Mouse (Mus musculus): ENCODE data around the gene Dyrk3. TPM values are rescaled to one million over a fixed set of nuclear protein-coding genes. Genes with fewer than 3 reads are reported as not detected.

Gene Dyrk3
- polyA plus RNA-seq, 1 experiment = 0.65 TPM

- Histone ChIP-seq H3K36me3 (ENCODE audit: control insufficient read depth, insufficient read depth, low read length) (peaks cover 15% of the 10 kb centered on the region), H3K27ac (ENCODE audit: insufficient read depth, low read depth, low read length) (no peak overlapping the region), H3K27me3 (ENCODE audit: control insufficient read depth, insufficient read depth, low read length) (no peaks in the 10 kb centered on the region), H3K4me3 (ENCODE audit: low read depth, low read length) (no peak overlapping the region), H3K4me1 (ENCODE audit: control insufficient read depth, insufficient read depth, insufficient read length, low read length) (peaks cover 4% of the 10 kb centered on the region; the same call in 1 of the 2 replicates)
- WGBS = 78% methylated on average over 7 of the region's 7 CpGs
- TF ChIP-seq CTCF (IDR thresholded peaks at IDR 0.05; ENCODE audit: extremely low read depth, insufficient read length, insufficient replicate concordance, low read depth, low read length) = no peak
- TF ChIP-seq POLR2A (IDR thresholded peaks at IDR 0.05; ENCODE audit: low read depth, low read length) = no peak
Observed at GRCm38 (mm10) chr1:131183201-131183600, 45.1 kb upstream of the Dyrk3 start.

GRCm38 (mm10) chr1:131181642-131182527, 43.7 kb upstream of the Dyrk3 start:
- TF ChIP-seq CTCF (IDR thresholded peaks at IDR 0.05; ENCODE audit: extremely low read depth, insufficient read length, insufficient replicate concordance, low read depth, low read length) (peak; percentile 87), POLR2A (IDR thresholded peaks at IDR 0.05; ENCODE audit: low read depth, low read length) (no peak)
- Histone ChIP-seq H3K36me3 (ENCODE audit: control insufficient read depth, insufficient read depth, low read length) (peaks cover 23% of the 10 kb centered on the region), H3K4me1 (ENCODE audit: control insufficient read depth, insufficient read depth, insufficient read length, low read length) (peaks cover 4% of the 10 kb centered on the region; the same call in 1 of the 2 replicates), H3K4me3 (ENCODE audit: low read depth, low read length) (no peak overlapping the region), H3K27ac (ENCODE audit: insufficient read depth, low read depth, low read length) (no peak overlapping the region), H3K27me3 (ENCODE audit: control insufficient read depth, insufficient read depth, low read length) (no peaks in the 10 kb centered on the region)
- WGBS = 60% methylated on average over 9 of the region's 9 CpGs

DNA sequence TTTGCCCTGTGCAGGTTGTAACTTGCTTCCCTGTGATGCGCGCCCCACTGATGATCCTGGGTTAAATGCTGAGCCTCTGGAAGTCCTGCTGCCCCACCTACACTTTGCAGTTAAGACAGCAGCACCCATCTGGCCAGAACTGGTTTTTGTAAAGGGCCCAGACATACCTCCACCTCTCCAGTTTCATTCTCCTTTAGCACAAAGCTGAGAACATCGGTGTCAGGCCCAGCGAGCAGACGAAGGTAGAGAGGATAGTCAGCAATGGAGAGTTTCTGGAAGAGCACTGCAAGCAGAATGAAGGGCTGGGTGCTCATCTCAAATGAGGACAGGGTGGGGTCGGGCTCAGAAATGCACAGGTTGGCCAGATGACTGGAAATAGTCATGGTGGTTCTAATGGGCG, 42.2 kb upstream of the Dyrk3 start:
- Histone ChIP-seq H3K36me3 (ENCODE audit: control insufficient read depth, insufficient read depth, low read length) (peaks cover 34% of the 10 kb centered on the region), H3K27me3 (ENCODE audit: control insufficient read depth, insufficient read depth, low read length) (no peaks in the 10 kb centered on the region), H3K27ac (ENCODE audit: insufficient read depth, low read depth, low read length) (no peak overlapping the region), H3K4me1 (ENCODE audit: control insufficient read depth, insufficient read depth, insufficient read length, low read length) (peaks cover 4% of the 10 kb centered on the region; the same call in 1 of the 2 replicates), H3K4me3 (ENCODE audit: low read depth, low read length) (no peak overlapping the region)
- WGBS = 97% methylated on average over 7 of the region's 7 CpGs
- TF ChIP-seq POLR2A (IDR thresholded peaks at IDR 0.05; ENCODE audit: low read depth, low read length) = no peak
- TF ChIP-seq CTCF (IDR thresholded peaks at IDR 0.05; ENCODE audit: extremely low read depth, insufficient read length, insufficient replicate concordance, low read depth, low read length) = no peak

GRCm38 (mm10) chr1:131178083-131178482, 39.9 kb upstream of the Dyrk3 start:
- H3K4me3 ChIP-seq (ENCODE audit: low read depth, low read length) = no peak overlapping the region
- TF ChIP-seq CTCF (IDR thresholded peaks at IDR 0.05; ENCODE audit: extremely low read depth, insufficient read length, insufficient replicate concordance, low read depth, low read length) (no peak), POLR2A (IDR thresholded peaks at IDR 0.05; ENCODE audit: low read depth, low read length) (no peak)
- peaks cover 48% of the 10 kb centered on the region for H3K36me3 ChIP-seq (ENCODE audit: control insufficient read depth, insufficient read depth, low read length)
- H3K27ac ChIP-seq (ENCODE audit: insufficient read depth, low read depth, low read length) = no peak overlapping the region
- 87% methylated on average over 5 of the region's 5 CpGs for WGBS
- H3K4me1 ChIP-seq (ENCODE audit: control insufficient read depth, insufficient read depth, insufficient read length, low read length) = no peaks in the 10 kb centered on the region
- no peaks in the 10 kb centered on the region for H3K27me3 ChIP-seq (ENCODE audit: control insufficient read depth, insufficient read depth, low read length)

- 80% methylated on average over 4 of the region's 4 CpGs for WGBS
- no peaks in the 10 kb centered on the region for H3K27me3 ChIP-seq (ENCODE audit: control insufficient read depth, insufficient read depth, low read length)
- H3K27ac ChIP-seq (ENCODE audit: insufficient read depth, low read depth, low read length) = no peak overlapping the region
- peaks cover 55% of the 10 kb centered on the region for H3K36me3 ChIP-seq (ENCODE audit: control insufficient read depth, insufficient read depth, low read length)
- no peaks in the 10 kb centered on the region for H3K4me1 ChIP-seq (ENCODE audit: control insufficient read depth, insufficient read depth, insufficient read length, low read length)
- H3K4me3 ChIP-seq (ENCODE audit: low read depth, low read length) = no peak overlapping the region
- TF ChIP-seq CTCF (IDR thresholded peaks at IDR 0.05; ENCODE audit: extremely low read depth, insufficient read length, insufficient replicate concordance, low read depth, low read length) (no peak), POLR2A (IDR thresholded peaks at IDR 0.05; ENCODE audit: low read depth, low read length) (no peak)
Observed at GRCm38 (mm10) chr1:131177249-131177648, 39.1 kb upstream of the Dyrk3 start.

GRCm38 (mm10) chr1:131175819-131176218, 37.7 kb upstream of the Dyrk3 start:
- TF ChIP-seq POLR2A (IDR thresholded peaks at IDR 0.05; ENCODE audit: low read depth, low read length) (no peak), CTCF (IDR thresholded peaks at IDR 0.05; ENCODE audit: extremely low read depth, insufficient read length, insufficient replicate concordance, low read depth, low read length) (no peak)
- Histone ChIP-seq H3K27me3 (ENCODE audit: control insufficient read depth, insufficient read depth, low read length) (no peaks in the 10 kb centered on the region), H3K4me1 (ENCODE audit: control insufficient read depth, insufficient read depth, insufficient read length, low read length) (no peaks in the 10 kb centered on the region), H3K4me3 (ENCODE audit: low read depth, low read length) (no peak overlapping the region), H3K36me3 (ENCODE audit: control insufficient read depth, insufficient read depth, low read length) (peaks cover 64% of the 10 kb centered on the region), H3K27ac (ENCODE audit: insufficient read depth, low read depth, low read length) (no peak overlapping the region)
- 92% methylated on average over 8 of the region's 8 CpGs for WGBS

GRCm38 (mm10) chr1:131175189-131175588, 37.0 kb upstream of the Dyrk3 start:
- no peak for TF ChIP-seq CTCF (IDR thresholded peaks at IDR 0.05; ENCODE audit: extremely low read depth, insufficient read length, insufficient replicate concordance, low read depth, low read length)
- no peak for TF ChIP-seq POLR2A (IDR thresholded peaks at IDR 0.05; ENCODE audit: low read depth, low read length)
- no peaks in the 10 kb centered on the region for H3K27me3 ChIP-seq (ENCODE audit: control insufficient read depth, insufficient read depth, low read length)
- H3K4me1 ChIP-seq (ENCODE audit: control insufficient read depth, insufficient read depth, insufficient read length, low read length) = no peaks in the 10 kb centered on the region
- peaks cover 64% of the 10 kb centered on the region for H3K36me3 ChIP-seq (ENCODE audit: control insufficient read depth, insufficient read depth, low read length)
- 100% methylated on average over 1 of the region's 1 CpGs for WGBS
- H3K27ac ChIP-seq (ENCODE audit: insufficient read depth, low read depth, low read length) = no peak overlapping the region
- no peak overlapping the region for H3K4me3 ChIP-seq (ENCODE audit: low read depth, low read length)
